Mouse (Mus musculus): ENCODE data around the gene Ppia. TPM values are rescaled to one million over a fixed set of nuclear protein-coding genes. Genes with fewer than 3 reads are reported as not detected.
"Not testable (repeated sequence)": the region's sequence is repeated elsewhere in the genome, so short reads cannot be mapped to it uniquely, and the experiment has no call there.

Ppia gene
- total and polyA plus RNA-seq, 3 experiments: 298 to 328 (median 304) TPM

DNA sequence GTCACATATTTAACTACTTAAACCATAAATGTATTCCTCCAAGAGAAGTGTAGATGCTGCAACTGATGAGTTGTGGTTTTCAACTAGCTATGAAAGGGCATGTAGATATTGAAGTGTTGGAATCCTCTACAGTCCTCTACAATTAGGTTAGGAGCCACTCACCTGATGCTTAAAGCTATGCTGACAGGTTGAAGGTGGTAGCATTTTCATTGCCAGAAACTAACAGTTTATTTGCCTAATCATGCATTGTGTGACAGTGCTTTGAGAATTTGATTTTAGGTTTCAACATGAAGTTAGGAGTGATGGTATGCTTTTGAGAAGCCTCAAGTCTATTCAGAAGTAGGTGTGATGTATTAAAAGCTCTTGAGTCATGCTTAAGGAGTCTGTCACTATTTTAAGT is 2.2 kb downstream of the Ppia start:
- Histone ChIP-seq H3K36me3 (ENCODE audit: control insufficient read depth, insufficient read depth, low read length) (peaks cover 32% of the 10 kb centered on the region), H3K4me3 (peak overlapping the region; percentile 84)

DNA sequence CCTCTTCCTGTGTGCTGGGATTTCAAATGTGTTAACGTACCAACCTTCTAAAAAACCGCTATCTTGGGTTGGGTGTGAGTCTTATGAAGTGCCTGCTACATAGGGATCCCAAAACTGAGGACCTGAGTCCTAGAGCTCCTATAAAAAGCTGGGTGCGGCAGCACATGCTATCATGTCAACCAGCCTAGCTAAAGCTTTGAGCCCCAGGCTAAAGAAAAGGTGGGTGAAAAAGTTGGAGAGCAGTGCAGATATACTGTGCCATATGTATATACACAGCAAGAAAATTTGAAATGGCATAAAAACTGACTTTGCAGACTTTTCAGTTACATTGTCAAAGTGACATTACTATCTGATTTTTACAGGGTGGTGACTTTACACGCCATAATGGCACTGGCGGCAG is 3.5 kb downstream of the Ppia start:
- no peak for TF ChIP-seq EP300 (IDR thresholded peaks at IDR 0.05; ENCODE audit: insufficient read depth, low read depth, low read length)
- no peak for TF ChIP-seq CTCF (IDR thresholded peaks at IDR 0.05)
- no peak for TF ChIP-seq POLR2A (IDR thresholded peaks at IDR 0.05; ENCODE audit: insufficient read depth, low read depth, low read length)
- WGBS: 71% methylated on average over 5 of the region's 5 CpGs
- Histone ChIP-seq H3K36me3 (ENCODE audit: control insufficient read depth, insufficient read depth, low read length) (peaks cover 32% of the 10 kb centered on the region), H3K79me2 (replicated peaks; ENCODE audit: control insufficient read depth, insufficient read depth, low read length) (no peaks in the 10 kb centered on the region), H3K27ac (no peak overlapping the region), H3K4me3 (no peak overlapping the region), H3K27me3 (ENCODE audit: control insufficient read depth, insufficient read depth, low read length) (no peaks in the 10 kb centered on the region), H3K9ac (ENCODE audit: low read depth, low read length) (no peak overlapping the region), H3K4me1 (ENCODE audit: control insufficient read depth, insufficient read depth, low read length) (peaks cover 5% of the 10 kb centered on the region)
- intact Hi-C loops (cut with DNase I): no loop called here
- DNase-seq: no peak

More for the DNA sequence above, 2.2 kb downstream of the Ppia start:
- H3K79me2 ChIP-seq (replicated peaks; ENCODE audit: control insufficient read depth, insufficient read depth, low read length): no peaks in the 10 kb centered on the region
- no peak overlapping the region for H3K27ac ChIP-seq
- intact Hi-C loops (cut with DNase I): loop anchor here (2.0 kb wide), 1 partner anchor 27 kb away; the partner anchor contains the start of gene H2afv
- peaks cover 5% of the 10 kb centered on the region for H3K4me1 ChIP-seq (ENCODE audit: control insufficient read depth, insufficient read depth, low read length)
- H3K9ac ChIP-seq (ENCODE audit: low read depth, low read length): no peak overlapping the region
- DNase-seq: no peak
- TF ChIP-seq EP300 (IDR thresholded peaks at IDR 0.05; ENCODE audit: insufficient read depth, low read depth, low read length): no peak
- TF ChIP-seq CTCF (IDR thresholded peaks at IDR 0.05): no peak
- TF ChIP-seq POLR2A (IDR thresholded peaks at IDR 0.05; ENCODE audit: insufficient read depth, low read depth, low read length): no peak
- no peaks in the 10 kb centered on the region for H3K27me3 ChIP-seq (ENCODE audit: control insufficient read depth, insufficient read depth, low read length)

DNA sequence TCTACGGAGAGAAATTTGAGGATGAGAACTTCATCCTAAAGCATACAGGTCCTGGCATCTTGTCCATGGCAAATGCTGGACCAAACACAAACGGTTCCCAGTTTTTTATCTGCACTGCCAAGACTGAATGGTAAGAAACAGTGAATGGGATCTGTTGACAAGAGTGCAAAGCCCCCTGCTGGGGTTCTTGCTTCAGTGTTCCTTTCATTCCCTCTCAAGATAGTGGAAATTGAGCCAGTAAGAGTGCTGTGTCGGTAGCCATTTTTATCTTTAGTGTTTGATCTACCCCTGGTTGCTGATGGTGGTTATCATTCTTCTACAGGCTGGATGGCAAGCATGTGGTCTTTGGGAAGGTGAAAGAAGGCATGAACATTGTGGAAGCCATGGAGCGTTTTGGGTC is 3.9 kb downstream of the Ppia start:
- H3K79me2 ChIP-seq (replicated peaks; ENCODE audit: control insufficient read depth, insufficient read depth, low read length); H3K27me3 ChIP-seq (ENCODE audit: control insufficient read depth, insufficient read depth, low read length); H3K4me3 ChIP-seq; H3K27ac ChIP-seq; DNase-seq; H3K9ac ChIP-seq (ENCODE audit: low read depth, low read length); intact Hi-C loops (cut with DNase I); H3K4me1 ChIP-seq (ENCODE audit: control insufficient read depth, insufficient read depth, low read length): not testable (repeated sequence)
- WGBS: 48% methylated on average over 4 of the region's 4 CpGs
- peaks cover 32% of the 10 kb centered on the region for H3K36me3 ChIP-seq (ENCODE audit: control insufficient read depth, insufficient read depth, low read length)

DNA sequence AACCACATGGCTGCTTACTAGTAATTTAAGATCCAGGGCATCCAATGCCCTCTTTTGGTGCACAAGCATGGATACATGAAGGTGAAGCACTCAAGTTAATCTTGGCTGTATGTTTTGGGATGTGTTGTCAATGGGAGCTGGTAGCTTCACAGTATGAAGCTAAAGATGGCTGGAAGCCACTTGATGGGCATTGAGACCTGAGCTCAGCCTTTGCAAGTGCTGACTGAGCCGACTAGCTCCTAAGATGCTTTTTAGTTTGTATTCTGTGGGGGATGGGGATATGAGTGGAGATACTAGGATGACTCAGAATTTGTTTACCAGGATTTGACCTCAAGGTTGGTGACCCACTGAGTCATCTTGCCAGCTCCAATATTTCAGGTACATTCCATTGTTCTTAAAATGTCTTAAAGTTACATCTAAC is 5.0 kb downstream of the Ppia start:
- H3K4me3 ChIP-seq: no peak overlapping the region
- WGBS: 14% methylated on average over 1 of the region's 1 CpGs
- no peaks in the 10 kb centered on the region for H3K79me2 ChIP-seq (replicated peaks; ENCODE audit: control insufficient read depth, insufficient read depth, low read length)
- peaks cover 4% of the 10 kb centered on the region for H3K4me1 ChIP-seq (ENCODE audit: control insufficient read depth, insufficient read depth, low read length)
- TF ChIP-seq POLR2A (IDR thresholded peaks at IDR 0.05; ENCODE audit: insufficient read depth, low read depth, low read length): peak; percentile 14; the same call in 1 of the 2 replicates
- TF ChIP-seq EP300 (IDR thresholded peaks at IDR 0.05; ENCODE audit: insufficient read depth, low read depth, low read length): no peak
- no peak for TF ChIP-seq CTCF (IDR thresholded peaks at IDR 0.05)
- no peak overlapping the region for H3K9ac ChIP-seq (ENCODE audit: low read depth, low read length)
- peaks cover 32% of the 10 kb centered on the region for H3K36me3 ChIP-seq (ENCODE audit: control insufficient read depth, insufficient read depth, low read length)
- H3K27ac ChIP-seq: no peak overlapping the region
- no peaks in the 10 kb centered on the region for H3K27me3 ChIP-seq (ENCODE audit: control insufficient read depth, insufficient read depth, low read length)
- intact Hi-C loops (cut with DNase I): no loop called here
- no peak for DNase-seq

DNA sequence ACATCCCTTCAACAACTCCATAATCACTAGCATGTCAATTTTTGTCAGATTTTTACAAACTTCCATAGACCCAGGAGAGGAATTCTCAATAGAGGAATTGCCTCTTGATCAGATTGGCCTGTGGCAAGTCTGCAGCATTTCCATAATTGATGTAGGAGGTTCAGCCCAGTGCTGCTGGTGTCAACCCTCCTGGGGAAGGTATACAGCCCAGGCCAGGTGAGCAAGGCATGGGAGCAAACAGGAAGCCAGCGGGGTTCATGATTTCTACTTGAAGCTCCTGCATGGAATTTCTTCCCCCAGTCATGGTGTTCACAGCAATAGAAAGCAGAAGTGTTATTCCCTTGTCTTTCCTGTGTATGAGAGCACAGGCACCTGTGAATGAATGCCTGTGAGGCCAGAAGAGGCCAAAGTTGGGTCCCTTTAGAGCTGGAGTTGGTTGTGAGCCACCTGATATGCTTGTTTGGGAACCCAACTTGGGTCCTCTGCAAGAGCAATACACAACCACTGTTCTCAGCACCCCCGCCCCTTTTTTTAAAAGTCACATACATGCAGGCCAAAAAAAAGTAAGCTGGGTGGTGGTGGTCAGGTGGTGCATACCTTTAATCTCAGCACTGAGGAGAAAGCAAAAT is 5.6 kb downstream of the Ppia start:
- Histone ChIP-seq H3K36me3 (ENCODE audit: control insufficient read depth, insufficient read depth, low read length) (peaks cover 32% of the 10 kb centered on the region), H3K79me2 (replicated peaks; ENCODE audit: control insufficient read depth, insufficient read depth, low read length) (no peaks in the 10 kb centered on the region), H3K27me3 (ENCODE audit: control insufficient read depth, insufficient read depth, low read length) (no peaks in the 10 kb centered on the region), H3K4me3 (no peak overlapping the region), H3K27ac (no peak overlapping the region), H3K4me1 (ENCODE audit: control insufficient read depth, insufficient read depth, low read length) (peaks cover 4% of the 10 kb centered on the region), H3K9ac (ENCODE audit: low read depth, low read length) (no peak overlapping the region)
- DNase-seq: no peak
- intact Hi-C loops (cut with DNase I): no loop called here
- no peak for TF ChIP-seq POLR2A (IDR thresholded peaks at IDR 0.05; ENCODE audit: insufficient read depth, low read depth, low read length)
- TF ChIP-seq CTCF (IDR thresholded peaks at IDR 0.05): no peak
- WGBS: 78% methylated on average over 2 of the region's 2 CpGs

DNA sequence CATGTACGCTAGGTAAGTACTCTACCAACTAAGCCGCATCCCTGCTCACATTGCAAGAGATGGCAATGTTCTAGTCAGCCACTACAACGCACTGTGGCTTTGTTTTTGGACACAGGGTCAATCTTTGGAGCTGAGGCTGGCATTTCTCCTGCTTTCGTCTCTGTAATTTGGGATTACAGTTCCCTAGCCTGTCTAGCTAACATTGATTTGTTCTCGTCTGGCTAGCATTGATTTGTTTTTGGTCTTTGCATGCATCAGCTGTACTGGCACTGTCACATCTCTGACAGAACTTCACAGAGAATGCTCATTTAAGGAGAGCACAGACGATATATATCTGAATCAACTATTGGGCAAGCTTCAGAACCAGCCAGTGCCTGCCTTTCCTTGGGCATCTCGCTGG is 14.9 kb downstream of the Ppia start:
- H3K4me1 ChIP-seq (ENCODE audit: control insufficient read depth, insufficient read depth, low read length): no peaks in the 10 kb centered on the region
- no peaks in the 10 kb centered on the region for H3K36me3 ChIP-seq (ENCODE audit: control insufficient read depth, insufficient read depth, low read length)
- no peak for TF ChIP-seq CTCF (IDR thresholded peaks at IDR 0.05)
- TF ChIP-seq POLR2A (IDR thresholded peaks at IDR 0.05; ENCODE audit: insufficient read depth, low read depth, low read length): no peak
- no peak for TF ChIP-seq EP300 (IDR thresholded peaks at IDR 0.05; ENCODE audit: insufficient read depth, low read depth, low read length)
- no peak overlapping the region for H3K9ac ChIP-seq (ENCODE audit: low read depth, low read length)
- no peaks in the 10 kb centered on the region for H3K27me3 ChIP-seq (ENCODE audit: control insufficient read depth, insufficient read depth, low read length)
- no peaks in the 10 kb centered on the region for H3K79me2 ChIP-seq (replicated peaks; ENCODE audit: control insufficient read depth, insufficient read depth, low read length)
- H3K4me3 ChIP-seq: no peak overlapping the region
- 94% methylated on average over 7 of the region's 7 CpGs for WGBS
- no peak for DNase-seq
- intact Hi-C loops (cut with DNase I): no loop called here
- no peak overlapping the region for H3K27ac ChIP-seq
